Mouse (Mus musculus): ENCODE measurements around the gene Ulk3.

The Ulk3 gene

DNA sequence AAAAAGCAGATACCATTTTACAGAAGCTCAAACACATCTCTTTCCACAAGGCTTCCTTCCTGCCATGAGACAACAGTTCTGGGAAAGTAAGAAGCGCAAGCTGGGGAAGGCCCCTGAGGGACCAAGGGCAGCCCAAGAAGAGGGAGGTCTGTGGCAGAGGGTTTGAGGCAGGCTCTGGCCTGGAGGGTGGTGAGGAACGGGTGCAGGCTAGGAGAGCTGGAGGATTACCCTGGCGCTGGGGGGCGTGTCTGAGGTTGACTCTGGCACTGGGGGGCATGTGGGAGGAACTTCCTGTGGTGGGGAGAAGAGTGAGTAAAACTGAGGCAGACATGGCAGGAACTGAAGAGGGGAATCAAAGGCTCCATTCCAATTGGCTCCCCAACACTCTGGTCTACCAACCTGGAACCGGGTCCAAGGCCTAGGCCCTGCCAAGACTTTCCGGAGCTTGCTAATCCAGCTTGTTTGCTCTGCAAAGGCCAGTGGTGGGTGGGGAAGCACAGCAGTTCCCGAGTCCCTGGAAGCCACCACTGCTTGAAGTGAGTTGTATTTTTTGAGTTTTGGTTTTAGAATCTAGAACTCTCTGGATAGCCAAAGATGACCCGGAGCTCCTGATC lies 28.4 kb downstream of the Ulk3 start:
- no peak for DNase-seq (ENCODE audit: low spot score)

GRCm38 (mm10) chr9:57618854-57619253 lies 29.6 kb downstream of the Ulk3 start:
- no peak for DNase-seq (ENCODE audit: low spot score)

- no peak for DNase-seq (ENCODE audit: low spot score)
Observed at GRCm38 (mm10) chr9:57620674-57621073, 31.4 kb downstream of the Ulk3 start, which contains the start of gene Lman1l. Gene Lman1l (minus strand): TSS chr9:57620774.

DNA sequence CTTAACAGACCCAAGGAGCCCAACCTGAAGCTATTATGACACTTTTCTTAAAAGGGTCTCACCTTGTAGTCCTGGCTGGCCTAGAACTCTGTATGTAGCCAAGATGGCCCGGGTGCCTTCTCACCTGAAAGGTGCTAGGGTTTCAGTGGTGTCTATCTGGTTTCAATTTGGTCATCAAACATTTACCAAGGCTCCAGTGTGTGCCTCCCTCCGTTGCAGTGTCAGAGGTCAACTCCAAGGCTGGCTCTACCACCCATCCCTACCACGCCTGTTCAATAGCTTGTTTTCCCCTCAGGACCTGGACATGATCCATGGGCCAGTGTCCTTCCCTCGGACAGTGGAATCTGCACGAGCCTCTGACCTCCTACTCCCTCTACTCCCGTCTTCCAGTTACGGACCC lies 35.0 kb downstream of the Ulk3 start:
- no peak for DNase-seq (ENCODE audit: low spot score)

- DNase-seq (ENCODE audit: low spot score), result no peak
Observed at GRCm38 (mm10) chr9:57625674-57626500, 36.6 kb downstream of the Ulk3 start.

- DNase-seq (ENCODE audit: low spot score), result no peak
Observed at GRCm38 (mm10) chr9:57627191-57627590, 37.9 kb downstream of the Ulk3 start.

- no peak for DNase-seq (ENCODE audit: low spot score)
Observed at GRCm38 (mm10) chr9:57627892-57628291, 38.6 kb downstream of the Ulk3 start.

- DNase-seq (ENCODE audit: low spot score), result no peak
Observed at GRCm38 (mm10) chr9:57628717-57629116, 39.5 kb downstream of the Ulk3 start.

DNA sequence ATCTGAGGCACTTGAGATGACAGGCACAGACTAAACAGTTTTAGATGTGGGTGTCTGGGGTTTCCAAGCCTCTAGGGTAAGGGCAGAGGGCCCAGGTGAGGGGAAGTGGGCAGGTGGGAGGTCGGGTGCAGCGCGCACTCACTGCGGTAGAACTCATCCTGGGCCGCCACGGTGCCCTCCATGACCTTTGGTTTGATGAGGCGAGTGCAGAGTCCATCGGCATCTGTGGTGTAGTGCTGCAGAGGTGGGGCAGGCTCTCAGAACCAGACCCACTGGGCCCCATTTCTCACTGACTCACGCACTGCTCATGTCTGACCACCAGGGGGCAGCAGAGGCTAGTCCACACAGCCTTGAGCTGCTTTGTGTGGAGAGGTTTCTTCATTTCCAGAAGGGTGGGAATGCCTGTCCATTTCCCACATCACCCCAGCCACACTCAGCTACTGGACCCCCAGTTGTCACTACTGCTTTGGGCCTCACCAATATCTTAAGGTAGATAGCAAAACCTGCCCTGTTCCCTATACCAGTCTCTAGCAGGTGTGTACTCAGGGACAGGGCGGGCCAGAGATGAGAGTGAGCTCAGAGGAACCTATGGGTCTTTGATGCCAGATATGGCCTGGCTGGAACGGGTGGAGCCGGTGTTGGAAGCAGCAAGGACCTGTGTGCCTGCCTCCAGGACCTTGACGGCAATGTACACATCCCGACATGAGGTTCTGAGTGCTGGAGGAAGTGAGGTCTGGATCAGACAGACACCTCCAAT lies 40.0 kb downstream of the Ulk3 start:
- DNase-seq (ENCODE audit: low spot score), result peak; percentile 45

- no peak for DNase-seq (ENCODE audit: low spot score)
Observed at GRCm38 (mm10) chr9:57633481-57634024, 44.3 kb downstream of the Ulk3 start.

GRCm38 (mm10) chr9:57637272-57637671 lies 48.0 kb downstream of the Ulk3 start:
- no peak for DNase-seq (ENCODE audit: low spot score)

GRCm38 (mm10) chr9:57637741-57638322 lies 48.6 kb downstream of the Ulk3 start:
- DNase-seq (ENCODE audit: low spot score), result no peak

GRCm38 (mm10) chr9:57638651-57639459 lies 49.6 kb downstream of the Ulk3 start:
- DNase-seq (ENCODE audit: low spot score), result no peak

GRCm38 (mm10) chr9:57639661-57640328 lies 50.5 kb downstream of the Ulk3 start:
- DNase-seq (ENCODE audit: low spot score), result no peak

- DNase-seq (ENCODE audit: low spot score), result peak; percentile 54
Observed at GRCm38 (mm10) chr9:57640384-57640783, 51.1 kb downstream of the Ulk3 start.

DNA sequence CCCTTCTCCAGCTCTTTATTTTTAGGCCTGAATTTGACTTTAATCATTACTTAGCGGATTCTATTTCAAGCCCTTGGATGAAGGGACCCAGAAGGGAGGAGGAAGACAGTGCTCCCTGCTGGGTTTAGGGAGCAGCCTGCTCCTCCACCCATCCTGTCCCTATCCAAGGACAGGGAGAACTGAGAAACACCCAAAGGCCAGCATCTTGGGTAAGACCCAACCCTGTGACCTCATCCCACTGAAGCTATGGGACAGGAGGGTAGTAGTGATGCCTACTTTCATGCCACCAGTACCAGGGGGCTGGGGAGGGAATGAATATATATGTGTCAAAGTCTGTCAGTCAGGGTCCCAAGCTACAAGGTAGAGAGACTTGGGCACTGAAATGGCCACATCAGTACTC lies 51.8 kb downstream of the Ulk3 start:
- DNase-seq (ENCODE audit: low spot score), result no peak

DNA sequence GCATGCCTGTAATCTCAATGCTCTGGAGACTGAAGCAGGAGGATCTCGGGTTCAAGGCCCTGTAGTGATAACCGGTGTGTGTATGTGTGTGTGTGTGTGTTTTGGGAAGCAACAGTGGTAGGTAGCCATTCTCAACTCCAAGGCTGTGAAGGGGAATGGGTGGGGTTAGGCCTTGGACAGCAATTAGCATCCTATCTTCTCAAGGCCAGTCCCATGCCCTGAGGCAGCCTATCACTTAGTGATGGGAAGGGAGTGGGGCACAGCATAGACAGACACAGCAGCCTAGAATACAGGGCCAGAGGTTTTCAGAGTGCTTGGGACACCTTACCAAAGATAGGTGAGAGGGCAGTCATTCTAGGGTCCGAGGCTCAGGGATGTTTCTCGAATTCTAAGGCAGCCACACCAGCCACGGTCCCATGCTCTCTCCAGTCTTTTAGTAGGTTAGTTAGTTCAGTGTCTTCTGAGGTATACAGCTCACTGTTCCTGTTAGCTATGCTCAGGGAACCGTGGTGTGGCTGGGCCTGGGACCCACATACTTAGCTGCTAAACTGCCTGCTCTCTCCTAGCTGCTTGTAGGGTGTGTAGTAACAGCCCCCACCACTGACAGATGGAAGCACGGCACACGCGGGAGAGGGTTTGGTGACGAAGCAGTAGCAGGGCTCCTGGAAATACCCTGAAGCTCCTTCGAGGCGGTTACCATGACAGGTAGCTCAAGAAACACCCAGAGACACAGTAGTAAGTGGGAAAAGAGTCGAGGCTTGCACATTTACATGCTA lies 52.7 kb downstream of the Ulk3 start:
- DNase-seq (ENCODE audit: low spot score), result no peak

DNA sequence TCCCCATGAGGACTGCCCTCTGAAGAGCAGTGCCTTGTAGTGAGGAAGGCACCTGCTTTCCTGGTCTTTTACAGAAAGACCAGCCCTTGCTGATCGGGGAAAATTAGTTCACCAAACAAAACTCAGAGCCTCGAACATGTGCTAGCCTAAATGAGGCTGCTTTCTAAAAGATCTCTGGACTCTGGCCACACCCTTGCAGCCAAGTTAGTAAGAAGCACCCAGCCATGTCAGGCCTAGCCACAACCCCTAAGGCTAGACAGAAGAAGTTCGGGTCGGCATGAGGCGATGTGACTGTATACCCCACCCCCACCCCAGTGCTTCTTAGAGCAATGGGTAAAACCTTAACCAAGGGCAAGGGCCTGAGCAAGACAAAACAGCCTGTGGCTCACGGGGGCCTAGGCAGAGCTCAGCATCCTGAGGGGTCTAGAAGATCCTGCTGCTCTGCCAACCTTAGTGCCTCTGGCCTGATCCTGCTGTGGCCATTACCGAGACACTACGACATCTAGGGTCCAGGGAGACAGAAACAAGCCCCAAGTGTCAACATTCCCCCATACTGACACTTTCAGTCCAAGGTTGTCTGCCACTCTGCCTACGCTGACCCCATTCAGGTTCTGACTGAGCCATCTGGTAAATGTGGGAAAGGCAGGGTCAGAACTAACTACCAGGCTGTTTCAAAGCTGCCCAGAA lies 54.1 kb downstream of the Ulk3 start:
- DNase-seq (ENCODE audit: low spot score), result no peak

- DNase-seq (ENCODE audit: low spot score), result no peak
Observed at GRCm38 (mm10) chr9:57643856-57644180, 54.6 kb downstream of the Ulk3 start.

Measured in yolk sac, embryonic 10.5 days (tissue).